In the genomic region with DNA sequence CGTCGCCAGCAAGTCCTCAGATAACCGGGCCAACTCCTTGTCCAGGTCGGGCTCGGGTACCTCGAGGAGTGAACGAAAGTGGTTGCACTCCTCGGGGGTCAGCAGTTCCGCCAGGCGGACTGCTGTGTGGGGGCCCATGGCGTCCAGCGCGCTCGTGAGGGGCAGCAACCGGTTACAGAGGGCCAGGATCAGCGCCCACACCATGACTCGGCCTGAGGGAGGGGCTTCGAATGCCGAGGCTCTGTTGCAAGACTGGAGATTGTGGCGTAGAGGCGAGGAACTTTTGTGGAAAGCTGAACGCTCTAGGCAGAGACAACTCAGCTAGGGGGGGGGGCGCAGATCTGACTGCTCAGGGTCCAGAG, we compare ENCODE assay signal across 8 mouse cellular contexts. TPM values are rescaled to one million over a fixed set of nuclear protein-coding genes. Genes with fewer than 3 reads are reported as not detected.
A peak's percentile ranks its signal among the peaks of the same experiment; 100 is the strongest.
DNase-seq lines count a peak whose midpoint lies in the region; ATAC-seq and TF ChIP-seq lines count a peak whose summit lies in the region.

Gm47841 (minus strand) TSS at position 204 of the 362 bp plus-strand sequence.

- WGBS in cerebellum, adult 2 months = 10% methylated on average over 23 of the region's 23 CpGs
- under 1% methylated on average over 23 of the region's 23 CpGs for WGBS in embryonic facial prominence, embryonic 11.5 days
- WGBS in hindbrain, embryonic 11.5 days = under 1% methylated on average over 23 of the region's 23 CpGs

- H3K9me3 ChIP-seq in embryonic facial prominence, embryonic 11.5 days (replicated peaks; ENCODE audit: control insufficient read depth, low read length) = no peaks in the 10 kb centered on the region
- H3K9me3 ChIP-seq in hindbrain, embryonic 11.5 days (ENCODE audit: control insufficient read depth, low read length) = no peaks in the 10 kb centered on the region

- H3K4me2 ChIP-seq in embryonic facial prominence, embryonic 11.5 days (ENCODE audit: low read depth, low read length) = peak within 1 kb of the TSS; percentile 94
- peak within 1 kb of the TSS; percentile 99 for H3K4me2 ChIP-seq in hindbrain, embryonic 11.5 days (replicated peaks; ENCODE audit: low read depth, low read length)

- no peak; the same call in 1 of the 2 replicates for ATAC-seq in embryonic facial prominence, embryonic 11.5 days (replicated peaks; ENCODE audit: insufficient number of reproducible peaks, low FRiP score, low TSS enrichment, low read depth)
- no peak for ATAC-seq in hindbrain, embryonic 11.5 days (ENCODE audit: low FRiP score)

- TF ChIP-seq CTCF in cerebellum, adult 2 months (IDR thresholded peaks at IDR 0.05; ENCODE audit: borderline replicate concordance, insufficient read depth, low read depth, low read length) = no peak

- no peak for DNase-seq in cerebellum, adult 2 months
- DNase-seq in cerebellum, adult 8-10 months = no peak
- peak; percentile 54 for DNase-seq in embryonic facial prominence, embryonic 11.5 days (ENCODE audit: low spot score)
- DNase-seq in hindbrain, embryonic 11.5 days (ENCODE audit: low spot score) = no peak
- DNase-seq in lung, postnatal 14 days = peak; percentile 31
- DNase-seq in thymus, postnatal 14 days = no peak
- no peak for DNase-seq in frontal cortex, postnatal 14 days (ENCODE audit: low spot score in 2 of 2)
- DNase-seq in cerebellum, postnatal 36 days = no peak

- H3K4me3 ChIP-seq in cerebellum, adult 2 months (replicated peaks; ENCODE audit: insufficient read depth, low read depth, low read length) = peak within 1 kb of the TSS; percentile 6
- peak within 1 kb of the TSS; percentile 37 for H3K4me3 ChIP-seq in embryonic facial prominence, embryonic 11.5 days (ENCODE audit: low read depth, low read length)
- peak within 1 kb of the TSS; percentile 41 for H3K4me3 ChIP-seq in hindbrain, embryonic 11.5 days (ENCODE audit: low read depth, low read length)

- no peaks in the 10 kb centered on the region for H3K36me3 ChIP-seq in embryonic facial prominence, embryonic 11.5 days (replicated peaks; ENCODE audit: control insufficient read depth, insufficient read depth, low read depth, low read length)
- no peaks in the 10 kb centered on the region for H3K36me3 ChIP-seq in hindbrain, embryonic 11.5 days (ENCODE audit: control insufficient read depth, insufficient read depth, low read length)

- peak within 1 kb of the TSS; percentile 52 for H3K9ac ChIP-seq in embryonic facial prominence, embryonic 11.5 days (replicated peaks; ENCODE audit: low read length)
- peak within 1 kb of the TSS; percentile 66 for H3K9ac ChIP-seq in hindbrain, embryonic 11.5 days (ENCODE audit: low read depth, low read length)

- 0 out of 2 replicates have a peak, but pooled peaks cover 5% of the 10 kb centered on the region for H3K4me1 ChIP-seq in cerebellum, adult 2 months (ENCODE audit: control insufficient read depth, insufficient read depth, low read length)
- H3K4me1 ChIP-seq in embryonic facial prominence, embryonic 11.5 days (ENCODE audit: control insufficient read depth, insufficient read depth, low read length) = peaks cover 9% of the 10 kb centered on the region; the same call in 1 of the 2 replicates
- H3K4me1 ChIP-seq in hindbrain, embryonic 11.5 days (replicated peaks; ENCODE audit: control insufficient read depth, insufficient read depth, low read length) = peaks cover 11% of the 10 kb centered on the region

- no peak for TF ChIP-seq POLR2A in cerebellum, adult 2 months (IDR thresholded peaks at IDR 0.05; ENCODE audit: borderline replicate concordance, insufficient read depth, low read length)

- no peak within 1 kb of the TSS for H3K27ac ChIP-seq in cerebellum, adult 2 months (ENCODE audit: insufficient read depth, low read length)
- H3K27ac ChIP-seq in embryonic facial prominence, embryonic 11.5 days (replicated peaks; ENCODE audit: low read depth, low read length) = no peak within 1 kb of the TSS
- no peak within 1 kb of the TSS for H3K27ac ChIP-seq in hindbrain, embryonic 11.5 days (ENCODE audit: low read depth, low read length)

- H3K27me3 ChIP-seq in cerebellum, adult 2 months (ENCODE audit: control insufficient read depth, insufficient read depth, low read length) = peaks cover 2% of the 10 kb centered on the region; the same call in 1 of the 2 replicates
- peaks cover 24% of the 10 kb centered on the region for H3K27me3 ChIP-seq in embryonic facial prominence, embryonic 11.5 days (ENCODE audit: control insufficient read depth, insufficient read depth, low read length)
- H3K27me3 ChIP-seq in hindbrain, embryonic 11.5 days (ENCODE audit: control insufficient read depth, insufficient read depth, low read length) = peaks cover 24% of the 10 kb centered on the region

RNA-seq across cellular contexts. Expression of gene Gm47841, which starts in this region (rescaled TPM):
- not detected in 2 replicates for polyA plus RNA-seq in cerebellum, adult 2 months (2012; rRNA removed)
- polyA plus RNA-seq in embryonic facial prominence, embryonic 11.5 days (2014; fragmentation: Nextera tagmentation; extraction: Ambion mirVana) = not detected in 2 replicates
- not detected in 2 replicates for polyA plus RNA-seq in hindbrain, embryonic 11.5 days (2014; fragmentation: Nextera tagmentation; extraction: Ambion mirVana)

Comparison
In these comparisons a context has a peak if more than half of its experiments do, and no peak if none do; other contexts are left out.
1. Peak in DNase-seq, H3K4me3 ChIP-seq, H3K9ac ChIP-seq and H3K4me2 ChIP-seq in embryonic facial prominence, embryonic 11.5 days; RNA of the gene not detected or under 1 TPM.